In genomic region chr3:95294718-95295117, GRCm38 (mm10) we compare ENCODE assay signal across 24 mouse cellular contexts. TPM values are rescaled to one million over a fixed set of nuclear protein-coding genes. Genes with fewer than 3 reads are reported as not detected.
DNase-seq lines count a peak whose midpoint lies in the region; ATAC-seq and TF ChIP-seq lines count a peak whose summit lies in the region.
"Had no signal": no experiment of that assay in that cellular context is flagged by ENCODE, and none has a peak within 500 bp of the region (broad histone marks: within the 10 kb centered on the region; RNA-seq: fewer than 3 reads in every experiment).

No protein-coding gene starts in this region.

- H3K27ac ChIP-seq in kidney, postnatal 0 days, result peak overlapping the region; percentile 79; the same call in 1 of the 2 replicates
- H3K27ac ChIP-seq in embryonic facial prominence, embryonic 14.5 days (replicated peaks; ENCODE audit: low read depth, low read length), result 0 out of 2 replicates have a peak overlapping the region, but pooled peaks have one; percentile 1
- peak overlapping the region; percentile 78 for H3K27ac ChIP-seq in liver, postnatal 0 days (ENCODE audit: low read depth)
- peak overlapping the region; percentile 70 for H3K27ac ChIP-seq in stomach, postnatal 0 days (replicated peaks)
- no peak overlapping the region for H3K27ac ChIP-seq in forebrain, embryonic 16.5 days (ENCODE audit: low read length)
- H3K27ac ChIP-seq: embryonic facial prominence, embryonic 12.5 days; hindbrain, embryonic 15.5 days; limb, embryonic 12.5 days had no signal

- 84% methylated on average over 5 of the region's 5 CpGs for WGBS in kidney, postnatal 0 days
- 76% methylated on average over 5 of the region's 5 CpGs for WGBS in embryonic facial prominence, embryonic 14.5 days
- WGBS in liver, postnatal 0 days (ENCODE audit: insufficient replicate concordance), result 66% methylated on average over 5 of the region's 5 CpGs
- 70% methylated on average over 5 of the region's 5 CpGs for WGBS in stomach, postnatal 0 days
- WGBS in forebrain, embryonic 16.5 days, result 92% methylated on average over 5 of the region's 5 CpGs

- H3K4me2 ChIP-seq in kidney, postnatal 0 days (ENCODE audit: low read length), result no peak overlapping the region
- H3K4me2 ChIP-seq in embryonic facial prominence, embryonic 14.5 days (ENCODE audit: low read depth, low read length), result no peak overlapping the region
- H3K4me2 ChIP-seq in liver, postnatal 0 days (ENCODE audit: low read depth, low read length), result no peak overlapping the region
- H3K4me2 ChIP-seq in stomach, postnatal 0 days (replicated peaks; ENCODE audit: low read depth), result no peak overlapping the region
- H3K4me2 ChIP-seq in forebrain, embryonic 16.5 days (ENCODE audit: low read length), result no peak overlapping the region
- H3K4me2 ChIP-seq: embryonic facial prominence, embryonic 12.5 days; heart, embryonic 11.5 days; hindbrain, embryonic 15.5 days; limb, embryonic 12.5 days had no signal

- H3K4me1 ChIP-seq in kidney, postnatal 0 days (replicated peaks; ENCODE audit: insufficient read depth, low read length), result 0 out of 2 replicates have a peak, but pooled peaks cover 9% of the 10 kb centered on the region
- no peaks in the 10 kb centered on the region for H3K4me1 ChIP-seq in embryonic facial prominence, embryonic 14.5 days (ENCODE audit: control insufficient read depth, insufficient read depth, low read length)
- peaks cover 39% of the 10 kb centered on the region for H3K4me1 ChIP-seq in liver, postnatal 0 days (ENCODE audit: insufficient read depth)
- H3K4me1 ChIP-seq in stomach, postnatal 0 days (replicated peaks; ENCODE audit: control insufficient read depth, insufficient read depth), result no peaks in the 10 kb centered on the region
- H3K4me1 ChIP-seq in forebrain, embryonic 16.5 days (replicated peaks; ENCODE audit: control insufficient read depth, insufficient read depth, low read length), result no peaks in the 10 kb centered on the region
- H3K4me1 ChIP-seq: hindbrain, embryonic 15.5 days had no signal

- peaks cover 26% of the 10 kb centered on the region for H3K36me3 ChIP-seq in kidney, postnatal 0 days (ENCODE audit: insufficient read depth, low read length)
- H3K36me3 ChIP-seq in embryonic facial prominence, embryonic 14.5 days (ENCODE audit: control insufficient read depth, insufficient read depth, low read length), result peaks cover 73% of the 10 kb centered on the region
- peaks cover 39% of the 10 kb centered on the region for H3K36me3 ChIP-seq in liver, postnatal 0 days (replicated peaks; ENCODE audit: insufficient read depth, low read length)
- H3K36me3 ChIP-seq in stomach, postnatal 0 days (ENCODE audit: control insufficient read depth, insufficient read depth, low read length), result peaks cover 8% of the 10 kb centered on the region; the same call in 1 of the 2 replicates
- H3K36me3 ChIP-seq in forebrain, embryonic 16.5 days (ENCODE audit: control insufficient read depth, insufficient read depth), result peaks cover 8% of the 10 kb centered on the region

- TF ChIP-seq CTCF in kidney, postnatal 0 days (IDR thresholded peaks at IDR 0.05; ENCODE audit: low read depth), result no peak
- TF ChIP-seq CTCF in liver, postnatal 0 days (IDR thresholded peaks at IDR 0.05; ENCODE audit: low read depth), result no peak
- no peak for TF ChIP-seq CTCF in stomach, postnatal 0 days (IDR thresholded peaks at IDR 0.05; ENCODE audit: low read depth)

- no peaks in the 10 kb centered on the region for H3K27me3 ChIP-seq in kidney, postnatal 0 days (ENCODE audit: insufficient read depth, low read length)
- no peaks in the 10 kb centered on the region for H3K27me3 ChIP-seq in embryonic facial prominence, embryonic 14.5 days (replicated peaks; ENCODE audit: control insufficient read depth, insufficient read depth, low read length)
- no peaks in the 10 kb centered on the region for H3K27me3 ChIP-seq in liver, postnatal 0 days (ENCODE audit: insufficient read depth, low read length)
- no peaks in the 10 kb centered on the region for H3K27me3 ChIP-seq in stomach, postnatal 0 days (ENCODE audit: control insufficient read depth, insufficient read depth, low read length)
- H3K27me3 ChIP-seq in forebrain, embryonic 16.5 days (replicated peaks; ENCODE audit: control insufficient read depth, insufficient read depth, low read length), result no peaks in the 10 kb centered on the region
- H3K27me3 ChIP-seq: embryonic facial prominence, embryonic 12.5 days; hindbrain, embryonic 15.5 days; limb, embryonic 12.5 days had no signal

- TF ChIP-seq EP300 in liver, postnatal 0 days (IDR thresholded peaks at IDR 0.05; ENCODE audit: low read depth), result no peak
- no peak for TF ChIP-seq EP300 in stomach, postnatal 0 days (optimal IDR thresholded peaks at IDR 0.05)

- ATAC-seq in kidney, postnatal 0 days (replicated peaks; ENCODE audit: low FRiP score, low read depth), result no peak
- ATAC-seq in embryonic facial prominence, embryonic 14.5 days (ENCODE audit: low read depth), result no peak
- ATAC-seq in liver, postnatal 0 days, result no peak
- no peak for ATAC-seq in stomach, postnatal 0 days (ENCODE audit: low FRiP score, low TSS enrichment)
- ATAC-seq in megakaryocyte-erythroid progenitor cell, adult 5-6 weeks (replicated peaks; ENCODE audit: low FRiP score, low TSS enrichment, poor library complexity, severe bottlenecking), result no peak
- no peak for ATAC-seq in forebrain, embryonic 16.5 days
- ATAC-seq: forebrain, embryonic 14.5 days had no signal

- no peaks in the 10 kb centered on the region for H3K9me3 ChIP-seq in kidney, postnatal 0 days (replicated peaks; ENCODE audit: low read length)
- H3K9me3 ChIP-seq in embryonic facial prominence, embryonic 14.5 days (ENCODE audit: control insufficient read depth, low read length), result no peaks in the 10 kb centered on the region
- H3K9me3 ChIP-seq in liver, postnatal 0 days (ENCODE audit: low read length), result no peaks in the 10 kb centered on the region
- H3K9me3 ChIP-seq in stomach, postnatal 0 days (ENCODE audit: control insufficient read depth, low read length), result no peaks in the 10 kb centered on the region
- H3K9me3 ChIP-seq in forebrain, embryonic 16.5 days (ENCODE audit: control insufficient read depth, low read length), result no peaks in the 10 kb centered on the region
- H3K9me3 ChIP-seq: embryonic facial prominence, embryonic 12.5 days; hindbrain, embryonic 15.5 days; limb, embryonic 12.5 days had no signal

- no peak overlapping the region for H3K9ac ChIP-seq in kidney, postnatal 0 days (ENCODE audit: low read depth, low read length)
- no peak overlapping the region for H3K9ac ChIP-seq in embryonic facial prominence, embryonic 14.5 days (ENCODE audit: low read depth, low read length)
- peak overlapping the region; percentile 34; the same call in 1 of the 2 replicates for H3K9ac ChIP-seq in liver, postnatal 0 days (replicated peaks)
- no peak overlapping the region for H3K9ac ChIP-seq in stomach, postnatal 0 days (ENCODE audit: low read length)
- H3K9ac ChIP-seq in forebrain, embryonic 16.5 days (replicated peaks; ENCODE audit: low read depth, low read length), result no peak overlapping the region
- H3K9ac ChIP-seq: embryonic facial prominence, embryonic 12.5 days; hindbrain, embryonic 15.5 days; limb, embryonic 12.5 days had no signal

- DNase-seq in kidney, postnatal 0 days (ENCODE audit: low spot score), result no peak
- no peak for DNase-seq in kidney, adult 9 months
- DNase-seq in embryonic facial prominence, embryonic 14.5 days (ENCODE audit: low spot score), result no peak
- DNase-seq in liver, postnatal 0 days, result no peak
- no peak for DNase-seq in stomach, postnatal 0 days (ENCODE audit: low spot score)
- DNase-seq in cerebellum, postnatal 25 days, result no peak
- DNase-seq: cerebellum, adult 9-10 months; gastrocnemius, postnatal 10 days; heart, adult 11 months; lung, postnatal 10 days; midbrain, embryonic 14.5 days; right cerebral cortex, postnatal 25 days; thymus, postnatal 36 days had no signal

- H3K4me3 ChIP-seq in kidney, postnatal 0 days (replicated peaks; ENCODE audit: low read depth, low read length), result no peak overlapping the region
- H3K4me3 ChIP-seq in embryonic facial prominence, embryonic 14.5 days (ENCODE audit: low read depth, low read length), result no peak overlapping the region
- no peak overlapping the region for H3K4me3 ChIP-seq in liver, postnatal 0 days (ENCODE audit: low read depth, low read length)
- no peak overlapping the region for H3K4me3 ChIP-seq in stomach, postnatal 0 days (ENCODE audit: low read depth, low read length)
- no peak overlapping the region for H3K4me3 ChIP-seq in forebrain, embryonic 16.5 days (replicated peaks; ENCODE audit: low read length)
- H3K4me3 ChIP-seq: embryonic facial prominence, embryonic 12.5 days; hindbrain, embryonic 15.5 days; limb, embryonic 12.5 days had no signal

RNA-seq across cellular contexts. Expression of gene Anxa9, which starts 12.3 kb away (rescaled TPM):
- polyA plus RNA-seq in kidney, postnatal 0 days (2015; fragmentation: Nextera tagmentation; extraction: Ambion mirVana), result 9.9 and 10.1 TPM in 2 replicates
- 2.8 TPM in 2 replicates for polyA plus RNA-seq in embryonic facial prominence, embryonic 14.5 days (2014; fragmentation: Nextera tagmentation; extraction: Ambion mirVana)
- 1.2 TPM in 2 replicates for polyA plus RNA-seq in liver, postnatal 0 days (2015; fragmentation: Nextera tagmentation; extraction: Ambion mirVana)
- 57.2 and 63.1 TPM in 2 replicates for polyA plus RNA-seq in stomach, postnatal 0 days (2015; fragmentation: Nextera tagmentation; extraction: Ambion mirVana)
- total RNA-seq in megakaryocyte-erythroid progenitor cell, adult 5-6 weeks (2014; fragmentation: Nextera tagmentation), result 25.5 and 35.5 TPM in 2 replicates
- total RNA-seq in megakaryocyte-erythroid progenitor cell, adult 5-6 weeks (2017), result 15.6 and 16.7 TPM in 2 replicates
- polyA plus RNA-seq in forebrain, embryonic 16.5 days (2015; fragmentation: Nextera tagmentation; extraction: Ambion mirVana), result 0.51 and 0.86 TPM in 2 replicates

RNA-seq across cellular contexts. Expression of gene Prune1, which starts 12.8 kb away (rescaled TPM):
- 20.1 and 20.3 TPM in 2 replicates for polyA plus RNA-seq in kidney, postnatal 0 days (2015; fragmentation: Nextera tagmentation; extraction: Ambion mirVana)
- polyA plus RNA-seq in embryonic facial prominence, embryonic 14.5 days (2014; fragmentation: Nextera tagmentation; extraction: Ambion mirVana), result 24.2 and 24.4 TPM in 2 replicates
- polyA plus RNA-seq in liver, postnatal 0 days (2015; fragmentation: Nextera tagmentation; extraction: Ambion mirVana), result 10.6 and 10.7 TPM in 2 replicates
- polyA plus RNA-seq in stomach, postnatal 0 days (2015; fragmentation: Nextera tagmentation; extraction: Ambion mirVana), result 10.1 and 11.7 TPM in 2 replicates
- total RNA-seq in megakaryocyte-erythroid progenitor cell, adult 5-6 weeks (2014; fragmentation: Nextera tagmentation), result 20.2 and 24.8 TPM in 2 replicates
- total RNA-seq in megakaryocyte-erythroid progenitor cell, adult 5-6 weeks (2017), result 10.1 and 14.6 TPM in 2 replicates
- 45.8 and 55.6 TPM in 2 replicates for polyA plus RNA-seq in forebrain, embryonic 16.5 days (2015; fragmentation: Nextera tagmentation; extraction: Ambion mirVana)

RNA-seq across cellular contexts. Expression of gene Mindy1, which starts 13.6 kb away (rescaled TPM):
- 72.6 and 73.2 TPM in 2 replicates for polyA plus RNA-seq in kidney, postnatal 0 days (2015; fragmentation: Nextera tagmentation; extraction: Ambion mirVana)
- polyA plus RNA-seq in embryonic facial prominence, embryonic 14.5 days (2014; fragmentation: Nextera tagmentation; extraction: Ambion mirVana), result 37.7 and 44.9 TPM in 2 replicates
- 41.4 and 42.8 TPM in 2 replicates for polyA plus RNA-seq in liver, postnatal 0 days (2015; fragmentation: Nextera tagmentation; extraction: Ambion mirVana)
- 55.9 and 64.1 TPM in 2 replicates for polyA plus RNA-seq in stomach, postnatal 0 days (2015; fragmentation: Nextera tagmentation; extraction: Ambion mirVana)
- total RNA-seq in megakaryocyte-erythroid progenitor cell, adult 5-6 weeks (2014; fragmentation: Nextera tagmentation), result 36.8 and 46.9 TPM in 2 replicates
- total RNA-seq in megakaryocyte-erythroid progenitor cell, adult 5-6 weeks (2017), result 37.5 and 45.3 TPM in 2 replicates
- polyA plus RNA-seq in forebrain, embryonic 16.5 days (2015; fragmentation: Nextera tagmentation; extraction: Ambion mirVana), result 43.6 and 44.3 TPM in 2 replicates

RNA-seq across cellular contexts. Expression of gene Cers2, which starts 19.9 kb away (rescaled TPM):
- polyA plus RNA-seq in kidney, postnatal 0 days (2015; fragmentation: Nextera tagmentation; extraction: Ambion mirVana), result 172 and 186 TPM in 2 replicates
- 133 and 134 TPM in 2 replicates for polyA plus RNA-seq in embryonic facial prominence, embryonic 14.5 days (2014; fragmentation: Nextera tagmentation; extraction: Ambion mirVana)
- polyA plus RNA-seq in liver, postnatal 0 days (2015; fragmentation: Nextera tagmentation; extraction: Ambion mirVana), result 124 and 125 TPM in 2 replicates
- polyA plus RNA-seq in stomach, postnatal 0 days (2015; fragmentation: Nextera tagmentation; extraction: Ambion mirVana), result 75.0 and 80.3 TPM in 2 replicates
- 199 and 268 TPM in 2 replicates for total RNA-seq in megakaryocyte-erythroid progenitor cell, adult 5-6 weeks (2014; fragmentation: Nextera tagmentation)
- 118 and 125 TPM in 2 replicates for total RNA-seq in megakaryocyte-erythroid progenitor cell, adult 5-6 weeks (2017)
- polyA plus RNA-seq in forebrain, embryonic 16.5 days (2015; fragmentation: Nextera tagmentation; extraction: Ambion mirVana), result 104 and 108 TPM in 2 replicates

RNA-seq across cellular contexts. Expression of gene Bnipl, which starts 43.7 kb away (rescaled TPM):
- polyA plus RNA-seq in kidney, postnatal 0 days (2015; fragmentation: Nextera tagmentation; extraction: Ambion mirVana), result 0.82 and 1.6 TPM in 2 replicates
- 6.1 and 6.9 TPM in 2 replicates for polyA plus RNA-seq in embryonic facial prominence, embryonic 14.5 days (2014; fragmentation: Nextera tagmentation; extraction: Ambion mirVana)
- polyA plus RNA-seq in liver, postnatal 0 days (2015; fragmentation: Nextera tagmentation; extraction: Ambion mirVana), result not detected in 2 replicates
- 16.6 and 16.8 TPM in 2 replicates for polyA plus RNA-seq in stomach, postnatal 0 days (2015; fragmentation: Nextera tagmentation; extraction: Ambion mirVana)
- not detected in 2 replicates for total RNA-seq in megakaryocyte-erythroid progenitor cell, adult 5-6 weeks (2014; fragmentation: Nextera tagmentation)
- total RNA-seq in megakaryocyte-erythroid progenitor cell, adult 5-6 weeks (2017), result not detected in 2 replicates
- polyA plus RNA-seq in forebrain, embryonic 16.5 days (2015; fragmentation: Nextera tagmentation; extraction: Ambion mirVana), result 0.23 TPM in 1 of 2 replicates, not detected in the other
- total RNA-seq: adrenal gland, adult 2 months; gastrocnemius, postnatal 10 days; hematopoietic stem cell, adult 5-6 weeks; megakaryocyte progenitor cell, adult 5-6 weeks had no signal
- polyA plus RNA-seq: adrenal gland, adult 2 months; forebrain, embryonic 14.5 days; heart, embryonic 11.5 days; heart, postnatal 0 days; midbrain, embryonic 14.5 days had no signal
